Mouse (Mus musculus): ENCODE measurements around the gene Sh2d3c. TPM values are rescaled to one million over a fixed set of nuclear protein-coding genes. Genes with fewer than 3 reads are reported as not detected.

Gene Sh2d3c
- total and polyA plus RNA-seq, 3 experiments: 0.35 to 0.98 TPM; not detected in 1

- Histone ChIP-seq H3K9me3 (replicated peaks) (no peaks in the 10 kb centered on the region), H3K27me3 (ENCODE audit: insufficient read depth, low read length) (peaks cover 48% of the 10 kb centered on the region), H3K36me3 (replicated peaks) (no peaks in the 10 kb centered on the region), H3K4me1 (ENCODE audit: insufficient read depth, low read depth, low read length) (peaks cover 4% of the 10 kb centered on the region; the same call in 1 of the 2 replicates), H3K4me3 (ENCODE audit: low read depth, low read length) (no peak overlapping the region)
- no peak for ATAC-seq (ENCODE audit: extremely low read depth, insufficient number of reproducible peaks, low FRiP score, poor library complexity, severe bottlenecking)
- TF ChIP-seq GATA1 (IDR thresholded peaks at IDR 0.05; ENCODE audit: borderline replicate concordance, low read length) (no peak), POLR2AphosphoS5 (IDR thresholded peaks at IDR 0.05; ENCODE audit: insufficient replicate concordance, low read depth, low read length) (no peak), GATA2 (IDR thresholded peaks at IDR 0.05; ENCODE audit: borderline replicate concordance, low read depth, low read length) (no peak), CTCF (IDR thresholded peaks at IDR 0.05; ENCODE audit: low read depth, low read length) (no peak), TAL1 (conservative IDR thresholded peaks at IDR 0.05; ENCODE audit: low read depth, low read length) (no peak)
- DNase-seq (ENCODE audit: low spot score): no peak
Observed at GRCm38 (mm10) chr2:32750199-32750598, 29.3 kb downstream of the Sh2d3c start.

- no peak for DNase-seq (ENCODE audit: low spot score)
- Histone ChIP-seq H3K27me3 (ENCODE audit: insufficient read depth, low read length) (peaks cover 45% of the 10 kb centered on the region), H3K4me1 (ENCODE audit: insufficient read depth, low read depth, low read length) (peaks cover 4% of the 10 kb centered on the region; the same call in 1 of the 2 replicates), H3K36me3 (replicated peaks) (no peaks in the 10 kb centered on the region), H3K9me3 (replicated peaks) (no peaks in the 10 kb centered on the region), H3K4me3 (ENCODE audit: low read depth, low read length) (no peak overlapping the region)
- ATAC-seq (ENCODE audit: extremely low read depth, insufficient number of reproducible peaks, low FRiP score, poor library complexity, severe bottlenecking): no peak
- no peak for TF ChIP-seq GATA1 (IDR thresholded peaks at IDR 0.05; ENCODE audit: borderline replicate concordance, low read length)
- TF ChIP-seq CTCF (IDR thresholded peaks at IDR 0.05; ENCODE audit: low read depth, low read length): no peak
- no peak for TF ChIP-seq POLR2AphosphoS5 (IDR thresholded peaks at IDR 0.05; ENCODE audit: insufficient replicate concordance, low read depth, low read length)
- TF ChIP-seq TAL1 (conservative IDR thresholded peaks at IDR 0.05; ENCODE audit: low read depth, low read length): no peak
- TF ChIP-seq GATA2 (IDR thresholded peaks at IDR 0.05; ENCODE audit: borderline replicate concordance, low read depth, low read length): no peak
Observed at GRCm38 (mm10) chr2:32750887-32751664, 30.2 kb downstream of the Sh2d3c start.

DNA sequence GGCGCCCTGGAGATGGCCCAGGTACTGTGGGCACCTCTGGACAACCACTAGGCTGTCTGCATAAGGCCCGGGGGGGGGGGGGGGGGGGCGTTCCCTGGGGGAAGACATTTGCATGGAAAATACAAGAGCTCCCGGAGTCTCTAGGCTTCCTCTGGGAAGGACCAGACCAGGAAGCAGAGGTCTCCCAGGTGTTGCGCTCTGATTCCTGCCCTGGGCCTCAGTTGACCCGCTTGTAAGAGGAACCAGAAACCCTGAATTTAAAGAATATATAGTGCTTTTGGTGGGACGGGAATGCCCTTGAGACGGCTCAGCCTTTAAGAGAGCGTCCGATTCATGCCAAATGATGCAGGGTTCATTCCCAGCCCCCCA is 30.8 kb downstream of the Sh2d3c start:
- Histone ChIP-seq H3K27me3 (ENCODE audit: insufficient read depth, low read length) (peaks cover 43% of the 10 kb centered on the region), H3K9me3 (replicated peaks) (no peaks in the 10 kb centered on the region), H3K4me3 (ENCODE audit: low read depth, low read length) (no peak overlapping the region), H3K36me3 (replicated peaks) (no peaks in the 10 kb centered on the region), H3K4me1 (ENCODE audit: insufficient read depth, low read depth, low read length) (peaks cover 5% of the 10 kb centered on the region)
- DNase-seq (ENCODE audit: low spot score) (no peak), ATAC-seq (ENCODE audit: extremely low read depth, insufficient number of reproducible peaks, low FRiP score, poor library complexity, severe bottlenecking) (no peak)
- TF ChIP-seq GATA1 (IDR thresholded peaks at IDR 0.05; ENCODE audit: borderline replicate concordance, low read length) (no peak), GATA2 (IDR thresholded peaks at IDR 0.05; ENCODE audit: borderline replicate concordance, low read depth, low read length) (no peak), CTCF (IDR thresholded peaks at IDR 0.05; ENCODE audit: low read depth, low read length) (no peak), POLR2AphosphoS5 (IDR thresholded peaks at IDR 0.05; ENCODE audit: insufficient replicate concordance, low read depth, low read length) (no peak), TAL1 (conservative IDR thresholded peaks at IDR 0.05; ENCODE audit: low read depth, low read length) (no peak)

GRCm38 (mm10) chr2:32752181-32752580 is 31.3 kb downstream of the Sh2d3c start:
- TF ChIP-seq POLR2AphosphoS5 (IDR thresholded peaks at IDR 0.05; ENCODE audit: insufficient replicate concordance, low read depth, low read length) (no peak), CTCF (IDR thresholded peaks at IDR 0.05; ENCODE audit: low read depth, low read length) (no peak), GATA1 (IDR thresholded peaks at IDR 0.05; ENCODE audit: borderline replicate concordance, low read length) (no peak), GATA2 (IDR thresholded peaks at IDR 0.05; ENCODE audit: borderline replicate concordance, low read depth, low read length) (no peak), TAL1 (conservative IDR thresholded peaks at IDR 0.05; ENCODE audit: low read depth, low read length) (no peak)
- Histone ChIP-seq H3K9me3 (replicated peaks) (no peaks in the 10 kb centered on the region), H3K27me3 (ENCODE audit: insufficient read depth, low read length) (peaks cover 38% of the 10 kb centered on the region), H3K36me3 (replicated peaks) (no peaks in the 10 kb centered on the region), H3K4me1 (ENCODE audit: insufficient read depth, low read depth, low read length) (peaks cover 6% of the 10 kb centered on the region), H3K4me3 (ENCODE audit: low read depth, low read length) (no peak overlapping the region)
- no peak for DNase-seq (ENCODE audit: low spot score)
- no peak for ATAC-seq (ENCODE audit: extremely low read depth, insufficient number of reproducible peaks, low FRiP score, poor library complexity, severe bottlenecking)

GRCm38 (mm10) chr2:32756674-32757055 is 35.8 kb downstream of the Sh2d3c start:
- Histone ChIP-seq H3K27me3 (ENCODE audit: insufficient read depth, low read length) (peaks cover 22% of the 10 kb centered on the region), H3K36me3 (replicated peaks) (peaks cover 34% of the 10 kb centered on the region), H3K4me1 (ENCODE audit: insufficient read depth, low read depth, low read length) (peaks cover 12% of the 10 kb centered on the region), H3K9me3 (replicated peaks) (no peaks in the 10 kb centered on the region), H3K4me3 (ENCODE audit: low read depth, low read length) (no peak overlapping the region; the same call in 1 of the 2 replicates)
- ATAC-seq (ENCODE audit: extremely low read depth, insufficient number of reproducible peaks, low FRiP score, poor library complexity, severe bottlenecking) (no peak), DNase-seq (ENCODE audit: low spot score) (no peak)
- TF ChIP-seq GATA2 (IDR thresholded peaks at IDR 0.05; ENCODE audit: borderline replicate concordance, low read depth, low read length) (no peak), TAL1 (conservative IDR thresholded peaks at IDR 0.05; ENCODE audit: low read depth, low read length) (no peak), POLR2AphosphoS5 (IDR thresholded peaks at IDR 0.05; ENCODE audit: insufficient replicate concordance, low read depth, low read length) (no peak), CTCF (IDR thresholded peaks at IDR 0.05; ENCODE audit: low read depth, low read length) (no peak), GATA1 (IDR thresholded peaks at IDR 0.05; ENCODE audit: borderline replicate concordance, low read length) (no peak)

- peak; percentile 96 for ATAC-seq (ENCODE audit: extremely low read depth, insufficient number of reproducible peaks, low FRiP score, poor library complexity, severe bottlenecking)
- Histone ChIP-seq H3K36me3 (replicated peaks) (peaks cover 40% of the 10 kb centered on the region), H3K9me3 (replicated peaks) (no peaks in the 10 kb centered on the region), H3K4me1 (ENCODE audit: insufficient read depth, low read depth, low read length) (peaks cover 12% of the 10 kb centered on the region), H3K4me3 (ENCODE audit: low read depth, low read length) (peak within 1 kb of the TSS; percentile 79), H3K27me3 (ENCODE audit: insufficient read depth, low read length) (peaks cover 21% of the 10 kb centered on the region)
- TF ChIP-seq GATA2 (IDR thresholded peaks at IDR 0.05; ENCODE audit: borderline replicate concordance, low read depth, low read length) (no peak), GATA1 (IDR thresholded peaks at IDR 0.05; ENCODE audit: borderline replicate concordance, low read length) (no peak), TAL1 (conservative IDR thresholded peaks at IDR 0.05; ENCODE audit: low read depth, low read length) (no peak), POLR2AphosphoS5 (IDR thresholded peaks at IDR 0.05; ENCODE audit: insufficient replicate concordance, low read depth, low read length) (no peak), CTCF (IDR thresholded peaks at IDR 0.05; ENCODE audit: low read depth, low read length) (peak; percentile 71)
- DNase-seq (ENCODE audit: low spot score): peak; percentile 91
Observed at GRCm38 (mm10) chr2:32757056-32757845, 36.4 kb downstream of the Sh2d3c start, which contains the start of gene Tor2a. Gene Tor2a (plus strand): TSS chr2:32757234.

Measured in G1E (cell line).